Mouse (Mus musculus): Measurements from ENCODE around the gene Setd2. TPM values are rescaled to one million over a fixed set of nuclear protein-coding genes. Genes with fewer than 3 reads are reported as not detected.

Gene Setd2
- total RNA-seq, 2 experiments from 2014 or later, result 68.1 to 68.3 TPM

DNA sequence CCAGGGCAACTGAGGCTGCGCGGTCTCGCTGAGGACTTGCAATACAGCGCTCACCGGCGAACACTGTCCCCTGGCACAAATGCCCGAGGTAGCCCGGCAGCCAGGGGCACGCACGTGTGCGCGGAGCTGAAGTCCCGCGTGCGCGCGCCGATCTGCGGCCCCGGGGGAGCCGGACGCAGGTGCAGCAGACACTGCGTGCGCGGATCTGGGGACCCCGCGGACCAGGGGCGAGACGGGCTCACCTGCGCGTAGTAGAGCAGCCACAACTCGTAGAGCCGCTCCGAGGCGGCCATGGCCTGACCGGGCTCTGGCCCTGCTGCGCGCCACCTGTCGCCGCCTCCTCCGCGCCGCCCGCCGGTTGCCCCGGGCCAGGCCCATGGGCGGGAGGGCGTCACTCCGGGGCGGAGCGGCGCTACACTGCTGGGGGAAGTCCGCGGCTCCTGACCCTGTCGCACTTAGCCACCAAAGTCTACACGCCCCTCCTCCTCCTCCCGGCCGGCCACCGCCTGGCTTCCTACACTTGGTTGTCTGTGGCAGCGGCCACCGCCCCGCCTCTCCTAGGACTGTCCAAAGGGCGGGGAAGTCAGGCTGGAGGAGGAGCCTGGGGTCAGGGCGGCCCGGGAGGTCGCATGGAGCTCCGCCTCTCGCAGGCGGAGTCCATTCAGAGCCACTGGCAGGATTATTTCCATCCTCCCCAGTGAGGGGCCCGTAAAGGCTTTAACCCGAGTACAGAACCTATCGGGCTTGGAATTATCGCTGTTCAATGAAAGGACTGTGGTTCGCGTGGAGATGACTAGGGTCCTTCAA lies 121.5 kb downstream of the Setd2 start, which contains the start of gene Nbeal2:
TSS of gene Nbeal2 (minus strand) at position 507 of the 807 bp plus-strand sequence.
- DNase-seq (ENCODE audit: low spot score in 2 of 2), result peak; percentile 67 to 81

DNA sequence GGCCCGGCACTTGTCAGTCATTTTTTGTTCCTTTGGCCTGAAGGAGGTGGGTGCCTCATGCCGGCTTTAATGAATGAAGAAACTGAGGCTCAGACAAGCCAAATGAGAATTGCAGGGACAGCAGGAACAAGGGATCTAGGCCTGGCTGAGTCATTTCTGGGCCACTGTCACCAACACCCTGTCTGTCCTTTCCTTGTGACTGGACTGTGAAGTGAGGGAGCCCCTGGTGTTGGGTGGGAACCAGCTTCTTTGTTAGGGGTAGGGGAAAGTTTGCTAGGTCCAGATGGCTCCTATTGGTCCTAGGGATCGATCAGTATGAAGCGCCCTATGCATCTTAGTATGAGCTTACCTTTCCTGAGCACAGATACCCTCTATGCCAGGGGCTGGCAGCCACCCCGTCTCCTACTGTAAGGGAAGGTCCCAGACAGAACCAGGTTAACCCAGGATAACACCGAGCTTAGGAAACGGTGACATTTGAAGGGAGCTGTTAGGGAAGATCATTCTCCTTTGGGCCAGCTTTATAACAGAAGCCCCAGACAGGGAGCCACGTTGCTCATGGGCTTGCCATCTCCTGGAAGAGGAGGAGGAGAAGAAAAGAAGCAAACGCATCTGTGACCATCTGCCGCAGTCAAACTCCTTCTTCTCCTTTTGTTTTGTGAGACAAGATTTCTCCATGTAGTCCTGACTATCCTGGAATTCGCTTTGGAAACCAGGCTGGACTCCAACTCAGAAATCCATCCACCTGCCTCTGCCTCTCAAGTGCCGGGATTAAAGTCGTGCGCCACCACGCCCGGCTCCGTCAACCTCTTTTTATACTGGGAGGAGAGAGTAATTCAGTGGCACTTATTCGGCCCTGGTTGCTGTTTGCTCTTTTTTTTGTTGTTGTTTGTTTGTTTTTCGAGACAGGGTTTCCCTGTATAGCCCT lies 122.6 kb downstream of the Setd2 start:
- DNase-seq (ENCODE audit: low spot score in 2 of 2), result no peak

- no peak for DNase-seq (ENCODE audit: low spot score in 2 of 2)
Measured at GRCm38 (mm10) chr9:110655651-110656007, 123.2 kb downstream of the Setd2 start.

DNA sequence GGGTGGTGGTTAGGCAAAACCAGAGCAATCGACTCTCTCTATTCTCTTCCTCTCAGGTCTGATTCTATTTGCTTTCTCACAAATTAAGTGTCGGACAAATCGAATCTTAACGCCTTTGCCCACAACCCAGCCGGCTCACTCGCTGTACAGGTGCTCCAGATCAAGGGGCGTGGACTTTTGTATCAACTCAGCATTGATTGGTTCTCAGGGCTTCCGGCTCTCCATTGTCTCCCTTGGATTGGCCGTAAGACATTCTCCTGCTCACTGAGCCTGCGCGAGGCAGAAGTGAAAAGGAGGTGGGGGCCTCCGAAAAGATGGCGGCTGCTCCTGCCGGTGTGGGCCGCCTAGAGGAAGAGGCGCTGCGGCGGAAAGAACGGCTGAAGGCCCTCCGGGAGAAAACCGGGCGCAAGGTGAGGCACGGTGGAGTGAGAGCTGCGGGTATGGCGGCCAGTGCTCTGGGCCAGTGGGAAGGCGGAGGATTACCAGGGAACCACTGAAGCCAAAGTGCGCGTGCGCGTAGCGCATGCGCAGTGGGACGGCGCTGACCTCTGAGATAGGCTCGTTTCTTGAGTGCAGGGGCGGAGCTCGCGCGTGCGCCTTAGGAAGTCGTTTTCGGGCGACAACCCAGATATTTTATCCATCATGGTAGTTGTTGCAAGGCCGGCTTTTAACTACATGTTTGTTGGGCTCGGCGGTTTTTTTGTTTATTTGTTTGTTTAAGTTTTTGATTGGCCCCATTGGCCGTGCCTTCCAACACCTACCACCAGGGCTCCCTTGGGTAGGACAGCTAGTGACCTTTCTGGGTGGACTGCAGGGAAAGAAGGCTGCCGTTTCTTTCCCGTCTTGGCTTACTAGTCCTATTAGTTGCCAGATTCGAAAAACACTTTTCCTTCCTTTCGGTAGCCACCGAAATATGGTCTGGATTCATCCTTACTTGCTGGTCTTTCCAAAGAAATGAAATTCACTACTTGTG lies 124.1 kb downstream of the Setd2 start, which contains the start of gene Ccdc12:
TSS of gene Ccdc12 (plus strand) at position 255 of the 973 bp plus-strand sequence.
- peak; percentile 97 to 98 for DNase-seq (ENCODE audit: low spot score in 2 of 2)

DNA sequence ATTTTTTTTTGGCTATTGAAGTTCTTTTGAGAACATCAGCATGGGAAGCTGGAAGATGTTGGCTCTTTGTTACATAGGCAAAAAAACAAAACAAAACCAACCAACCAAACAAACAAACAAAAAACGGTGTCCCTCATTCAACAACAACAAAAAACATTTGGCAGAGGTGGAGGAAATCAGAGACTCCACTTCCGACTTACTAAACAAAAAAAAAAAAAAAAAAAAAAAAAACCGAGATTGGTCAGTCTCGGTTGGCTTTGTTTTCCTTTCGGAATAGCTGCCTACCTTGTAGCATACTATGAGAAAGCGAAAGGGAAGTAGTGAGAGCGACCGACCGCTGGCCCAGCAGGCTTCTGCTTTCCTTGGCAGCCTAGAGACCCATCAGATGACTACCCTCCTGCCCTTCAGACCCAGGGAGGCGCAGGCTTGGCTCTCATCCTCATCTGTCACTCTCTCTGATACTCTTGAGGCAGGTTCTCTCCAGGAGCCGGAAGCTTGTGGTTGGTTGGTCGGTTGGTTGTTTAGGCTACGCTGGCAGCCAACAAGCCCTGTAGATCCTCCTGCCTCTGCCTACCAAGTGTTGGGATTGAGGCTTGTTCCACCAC lies 125.2 kb downstream of the Setd2 start:
- no peak for DNase-seq (ENCODE audit: low spot score in 2 of 2)

- no peak for DNase-seq (ENCODE audit: low spot score in 2 of 2)
Measured at GRCm38 (mm10) chr9:110659521-110659920, 127.1 kb downstream of the Setd2 start.

DNA sequence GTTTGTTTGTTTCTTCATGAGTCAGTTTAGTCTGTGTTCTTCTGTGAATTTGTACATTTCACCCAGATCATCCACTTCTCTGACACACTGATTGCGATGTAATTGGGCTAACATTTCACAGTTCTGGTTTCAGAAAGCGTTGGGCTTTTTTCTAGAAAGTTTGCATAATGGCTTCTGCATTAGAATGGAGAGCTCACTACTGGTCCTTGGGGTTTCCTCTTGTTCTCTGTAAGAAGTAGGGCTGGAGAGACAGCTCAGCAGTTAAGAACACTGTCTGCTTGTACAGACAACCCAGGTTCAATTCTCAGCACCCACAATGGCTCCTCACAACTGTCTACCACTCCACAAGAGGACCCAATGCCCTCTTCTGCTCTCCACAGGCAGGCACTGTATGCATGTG lies 127.8 kb downstream of the Setd2 start:
- DNase-seq (ENCODE audit: low spot score in 2 of 2), result no peak

DNA sequence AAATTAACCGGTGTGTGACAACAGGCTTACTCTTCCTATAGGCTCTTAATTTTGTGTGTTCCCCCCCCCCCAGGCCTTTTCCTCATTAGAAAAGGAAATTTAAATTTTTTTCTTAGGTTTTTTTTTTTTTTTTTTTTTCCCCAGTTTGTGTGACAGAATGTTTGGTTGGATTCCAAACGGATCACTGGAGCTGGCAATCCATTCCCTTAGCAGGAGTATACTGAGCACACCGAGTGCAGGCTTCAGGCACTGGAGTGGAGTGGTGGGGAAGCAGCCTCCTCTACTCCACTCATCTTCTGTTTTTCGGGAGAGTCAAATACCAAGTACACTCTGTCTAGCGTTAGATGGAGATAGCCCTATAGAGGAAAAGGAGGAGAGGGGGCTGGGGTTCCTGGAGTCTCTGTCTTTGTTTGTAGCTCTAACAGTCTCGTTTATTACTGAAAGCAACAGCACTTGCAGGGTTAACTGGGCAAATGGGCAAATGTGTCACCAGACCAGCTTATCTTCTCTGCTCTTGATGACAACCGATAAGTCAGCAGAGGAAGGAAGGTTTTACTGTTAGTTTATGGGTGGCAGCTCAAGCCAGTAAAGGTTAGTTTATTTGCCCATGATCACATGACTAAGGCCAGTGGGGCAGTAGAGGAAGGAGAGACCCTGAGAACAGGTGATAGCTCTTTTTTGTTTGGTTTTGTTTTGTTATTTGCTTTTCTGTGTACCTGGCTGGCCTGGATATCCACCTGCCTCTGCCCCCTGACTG lies 128.6 kb downstream of the Setd2 start:
- no peak for DNase-seq (ENCODE audit: low spot score in 2 of 2)

- no peak for DNase-seq (ENCODE audit: low spot score in 2 of 2)
Measured at GRCm38 (mm10) chr9:110662844-110663243, 130.4 kb downstream of the Setd2 start.

DNA sequence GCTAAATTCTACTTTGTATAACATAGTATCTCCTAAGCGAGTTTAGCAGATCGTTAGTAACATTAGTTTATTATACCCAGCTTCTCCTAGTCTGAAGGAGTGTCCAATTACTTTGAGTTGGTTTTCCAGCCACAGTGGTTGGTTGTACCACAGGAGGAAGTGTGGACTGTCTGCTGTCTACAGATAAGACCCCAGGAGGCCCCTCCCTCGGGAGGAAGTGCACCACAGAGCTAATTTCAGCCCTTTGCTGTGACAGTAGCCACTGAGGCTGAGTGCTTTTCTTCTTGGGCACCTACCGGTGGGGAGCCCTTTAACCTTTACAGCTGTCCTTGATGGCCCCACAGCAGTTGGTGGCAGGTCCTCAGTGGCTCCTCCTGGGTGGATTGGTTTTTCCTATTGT lies 133.5 kb downstream of the Setd2 start:
- DNase-seq (ENCODE audit: low spot score in 2 of 2), result no peak

- no peak for DNase-seq (ENCODE audit: low spot score in 2 of 2)
Measured at GRCm38 (mm10) chr9:110666374-110666773, 134.0 kb downstream of the Setd2 start.

- no peak for DNase-seq (ENCODE audit: low spot score in 2 of 2)
Measured at GRCm38 (mm10) chr9:110667219-110667836, 134.9 kb downstream of the Setd2 start.

Small RNA genes within 50 kb of the gene (microRNA-seq; reads per million reads assigned to microRNA genes)
- gene Mir8107, result 0 to 0.90 reads per million in 2 experiments

Other genes starting within 250 kb of the Setd2 start
- gene Elp6, start 227.4 kb upstream of the Setd2 start, total RNA-seq (2021), result 10 to 100 TPM; 11.0 to 12.3 TPM
- gene Scap, start 199.3 kb upstream of the Setd2 start, total RNA-seq (2021), result 10 to 100 TPM; 91.7 to 93.1 TPM
- gene Ptpn23, start 124.4 kb upstream of the Setd2 start, total RNA-seq (2021), result 10 to 100 TPM; 47.8 to 49.2 TPM
- gene Ngp, start 112.8 kb upstream of the Setd2 start, total RNA-seq (2021), result not detected
- 10 to 100 TPM; 23.3 to 24.8 TPM for gene Klhl18, start 55.9 kb upstream of the Setd2 start, total RNA-seq (2021)
- gene Kif9, start 55.6 kb upstream of the Setd2 start, total RNA-seq (2021), result 1 to 10 TPM; 3.8 to 5.1 TPM
- 1 to 10 TPM; 2.1 to 2.6 TPM for gene Nradd, start 91.9 kb downstream of the Setd2 start, total RNA-seq (2021)
- gene Nbeal2, start 121.6 kb downstream of the Setd2 start, total RNA-seq (2021), result 1 to 10 TPM; 7.8 to 9.4 TPM
- 10 to 100 TPM; 40.1 to 47.1 TPM for gene Ccdc12, start 123.9 kb downstream of the Setd2 start, total RNA-seq (2021)
- gene Myl3, start 209.3 kb downstream of the Setd2 start, total RNA-seq (2021), result not detected
- gene Pth1r, start 214.5 kb downstream of the Setd2 start, total RNA-seq (2021), result 1 to 10 TPM; 5.6 to 6.5 TPM